Mouse (Mus musculus): ENCODE results near the gene Tmem104. TPM values are rescaled to one million over a fixed set of nuclear protein-coding genes. Genes with fewer than 3 reads are reported as not detected.

Tmem104 gene
- polyA plus RNA-seq, 1 experiment from 2014 or later, result 12.5 TPM

GRCm38 (mm10) chr11:115184973-115185372 lies 2.3 kb upstream of the Tmem104 start:
- H3K9me3 ChIP-seq (ENCODE audit: control insufficient read depth, low read length), result no peaks in the 10 kb centered on the region
- H3K36me3 ChIP-seq (ENCODE audit: control insufficient read depth, insufficient read depth, low read length), result peaks cover 8% of the 10 kb centered on the region; the same call in 1 of the 2 replicates
- 61% methylated on average over 4 of the region's 4 CpGs for WGBS
- ATAC-seq (ENCODE audit: low read depth) (no peak), DNase-seq (ENCODE audit: low spot score) (no peak)
- no peak overlapping the region for H3K9ac ChIP-seq (ENCODE audit: low read depth, low read length)
- no peaks in the 10 kb centered on the region for H3K27me3 ChIP-seq (replicated peaks; ENCODE audit: control insufficient read depth, insufficient read depth, low read length)
- no peak overlapping the region for H3K4me3 ChIP-seq (ENCODE audit: low read depth, low read length)
- peaks cover 11% of the 10 kb centered on the region; the same call in 1 of the 2 replicates for H3K4me1 ChIP-seq (ENCODE audit: control insufficient read depth, insufficient read depth, low read length)
- H3K27ac ChIP-seq (replicated peaks; ENCODE audit: low read depth, low read length), result no peak overlapping the region
- H3K4me2 ChIP-seq (ENCODE audit: low read depth, low read length), result no peak overlapping the region

GRCm38 (mm10) chr11:115187693-115188092 lies 406 bp downstream of the Tmem104 start, which contains the start of gene Nat9:
Gene Nat9 (minus strand): TSS chr11:115187859.
- Histone ChIP-seq H3K4me1 (ENCODE audit: control insufficient read depth, insufficient read depth, low read length) (peaks cover 11% of the 10 kb centered on the region; the same call in 1 of the 2 replicates), H3K4me2 (ENCODE audit: low read depth, low read length) (peak within 1 kb of the TSS; percentile 64), H3K4me3 (ENCODE audit: low read depth, low read length) (peak within 1 kb of the TSS; percentile 56), H3K27me3 (replicated peaks; ENCODE audit: control insufficient read depth, insufficient read depth, low read length) (no peaks in the 10 kb centered on the region), H3K36me3 (ENCODE audit: control insufficient read depth, insufficient read depth, low read length) (no peaks in the 10 kb centered on the region), H3K9ac (ENCODE audit: low read depth, low read length) (peak within 1 kb of the TSS; percentile 73), H3K27ac (replicated peaks; ENCODE audit: low read depth, low read length) (peak within 1 kb of the TSS; percentile 65), H3K9me3 (ENCODE audit: control insufficient read depth, low read length) (no peaks in the 10 kb centered on the region)
- no peak; the same call in 1 of the 2 replicates for ATAC-seq (ENCODE audit: low read depth)
- WGBS, result 7% methylated on average over 12 of the region's 12 CpGs
- no peak for DNase-seq (ENCODE audit: low spot score)

- WGBS, result 81% methylated on average over 13 of the region's 13 CpGs
Observed at GRCm38 (mm10) chr11:115188539-115189231, 1.4 kb downstream of the Tmem104 start.

GRCm38 (mm10) chr11:115189304-115189703 lies 2.0 kb downstream of the Tmem104 start:
- no peak overlapping the region for H3K27ac ChIP-seq (replicated peaks; ENCODE audit: low read depth, low read length)
- ATAC-seq (ENCODE audit: low read depth) (no peak), DNase-seq (ENCODE audit: low spot score) (no peak)
- H3K27me3 ChIP-seq (replicated peaks; ENCODE audit: control insufficient read depth, insufficient read depth, low read length), result no peaks in the 10 kb centered on the region
- no peaks in the 10 kb centered on the region for H3K9me3 ChIP-seq (ENCODE audit: control insufficient read depth, low read length)
- H3K4me3 ChIP-seq (ENCODE audit: low read depth, low read length), result no peak overlapping the region
- WGBS, result 84% methylated on average over 6 of the region's 6 CpGs
- no peak overlapping the region for H3K9ac ChIP-seq (ENCODE audit: low read depth, low read length)
- no peaks in the 10 kb centered on the region for H3K36me3 ChIP-seq (ENCODE audit: control insufficient read depth, insufficient read depth, low read length)
- H3K4me1 ChIP-seq (ENCODE audit: control insufficient read depth, insufficient read depth, low read length), result peaks cover 11% of the 10 kb centered on the region; the same call in 1 of the 2 replicates
- H3K4me2 ChIP-seq (ENCODE audit: low read depth, low read length), result no peak overlapping the region

More at GRCm38 (mm10) chr11:115188539-115189231, 1.4 kb downstream of the Tmem104 start:
- no peaks in the 10 kb centered on the region for H3K27me3 ChIP-seq (replicated peaks; ENCODE audit: control insufficient read depth, insufficient read depth, low read length)
- ATAC-seq (ENCODE audit: low read depth) (no peak), DNase-seq (ENCODE audit: low spot score) (no peak)
- no peak overlapping the region for H3K27ac ChIP-seq (replicated peaks; ENCODE audit: low read depth, low read length)
- H3K4me2 ChIP-seq (ENCODE audit: low read depth, low read length), result peak overlapping the region; percentile 64; the same call in 1 of the 2 replicates
- H3K4me3 ChIP-seq (ENCODE audit: low read depth, low read length), result no peak overlapping the region
- H3K4me1 ChIP-seq (ENCODE audit: control insufficient read depth, insufficient read depth, low read length), result peaks cover 11% of the 10 kb centered on the region; the same call in 1 of the 2 replicates
- no peak overlapping the region for H3K9ac ChIP-seq (ENCODE audit: low read depth, low read length)
- H3K9me3 ChIP-seq (ENCODE audit: control insufficient read depth, low read length), result no peaks in the 10 kb centered on the region
- no peaks in the 10 kb centered on the region for H3K36me3 ChIP-seq (ENCODE audit: control insufficient read depth, insufficient read depth, low read length)

GRCm38 (mm10) chr11:115192180-115192579 lies 4.9 kb downstream of the Tmem104 start:
- Histone ChIP-seq H3K4me1 (ENCODE audit: control insufficient read depth, insufficient read depth, low read length) (0 out of 2 replicates have a peak, but pooled peaks cover 5% of the 10 kb centered on the region), H3K27ac (replicated peaks; ENCODE audit: low read depth, low read length) (no peak overlapping the region), H3K27me3 (replicated peaks; ENCODE audit: control insufficient read depth, insufficient read depth, low read length) (no peaks in the 10 kb centered on the region), H3K36me3 (ENCODE audit: control insufficient read depth, insufficient read depth, low read length) (0 out of 2 replicates have a peak, but pooled peaks cover under 1% of the 10 kb centered on the region), H3K4me2 (ENCODE audit: low read depth, low read length) (no peak overlapping the region), H3K4me3 (ENCODE audit: low read depth, low read length) (no peak overlapping the region), H3K9ac (ENCODE audit: low read depth, low read length) (no peak overlapping the region), H3K9me3 (ENCODE audit: control insufficient read depth, low read length) (no peaks in the 10 kb centered on the region)
- DNase-seq (ENCODE audit: low spot score) (peak; percentile 32), ATAC-seq (ENCODE audit: low read depth) (no peak)
- 56% methylated on average over 9 of the region's 9 CpGs for WGBS

GRCm38 (mm10) chr11:115194693-115195092 lies 7.4 kb downstream of the Tmem104 start:
- DNase-seq (ENCODE audit: low spot score) (no peak), ATAC-seq (ENCODE audit: low read depth) (no peak)
- Histone ChIP-seq H3K9me3 (ENCODE audit: control insufficient read depth, low read length) (no peaks in the 10 kb centered on the region), H3K27me3 (replicated peaks; ENCODE audit: control insufficient read depth, insufficient read depth, low read length) (no peaks in the 10 kb centered on the region), H3K4me2 (ENCODE audit: low read depth, low read length) (no peak overlapping the region), H3K27ac (replicated peaks; ENCODE audit: low read depth, low read length) (no peak overlapping the region), H3K4me1 (ENCODE audit: control insufficient read depth, insufficient read depth, low read length) (no peaks in the 10 kb centered on the region), H3K4me3 (ENCODE audit: low read depth, low read length) (no peak overlapping the region), H3K36me3 (ENCODE audit: control insufficient read depth, insufficient read depth, low read length) (peaks cover 8% of the 10 kb centered on the region; the same call in 1 of the 2 replicates), H3K9ac (ENCODE audit: low read depth, low read length) (no peak overlapping the region)
- 83% methylated on average over 6 of the region's 6 CpGs for WGBS

- Histone ChIP-seq H3K9ac (ENCODE audit: low read depth, low read length) (no peak overlapping the region), H3K27me3 (replicated peaks; ENCODE audit: control insufficient read depth, insufficient read depth, low read length) (no peaks in the 10 kb centered on the region), H3K4me1 (ENCODE audit: control insufficient read depth, insufficient read depth, low read length) (no peaks in the 10 kb centered on the region), H3K4me3 (ENCODE audit: low read depth, low read length) (no peak overlapping the region), H3K4me2 (ENCODE audit: low read depth, low read length) (no peak overlapping the region), H3K27ac (replicated peaks; ENCODE audit: low read depth, low read length) (no peak overlapping the region), H3K36me3 (ENCODE audit: control insufficient read depth, insufficient read depth, low read length) (peaks cover 10% of the 10 kb centered on the region; the same call in 1 of the 2 replicates), H3K9me3 (ENCODE audit: control insufficient read depth, low read length) (no peaks in the 10 kb centered on the region)
- 85% methylated on average over 5 of the region's 5 CpGs for WGBS
- DNase-seq (ENCODE audit: low spot score) (no peak), ATAC-seq (ENCODE audit: low read depth) (no peak)
Observed at GRCm38 (mm10) chr11:115195933-115196332, 8.6 kb downstream of the Tmem104 start.

GRCm38 (mm10) chr11:115197558-115197957 lies 10.3 kb downstream of the Tmem104 start:
- no peak overlapping the region for H3K27ac ChIP-seq (replicated peaks; ENCODE audit: low read depth, low read length)
- no peaks in the 10 kb centered on the region for H3K4me1 ChIP-seq (ENCODE audit: control insufficient read depth, insufficient read depth, low read length)
- H3K36me3 ChIP-seq (ENCODE audit: control insufficient read depth, insufficient read depth, low read length), result peaks cover 14% of the 10 kb centered on the region; the same call in 1 of the 2 replicates
- H3K9me3 ChIP-seq (ENCODE audit: control insufficient read depth, low read length), result no peaks in the 10 kb centered on the region
- no peaks in the 10 kb centered on the region for H3K27me3 ChIP-seq (replicated peaks; ENCODE audit: control insufficient read depth, insufficient read depth, low read length)
- no peak for ATAC-seq (ENCODE audit: low read depth)
- no peak overlapping the region for H3K9ac ChIP-seq (ENCODE audit: low read depth, low read length)
- no peak overlapping the region for H3K4me2 ChIP-seq (ENCODE audit: low read depth, low read length)
- WGBS, result 72% methylated on average over 8 of the region's 8 CpGs
- DNase-seq (ENCODE audit: low spot score), result no peak
- H3K4me3 ChIP-seq (ENCODE audit: low read depth, low read length), result no peak overlapping the region
